Mouse (Mus musculus) stomach, embryonic 16.5 days (tissue): ENCODE data around the gene Rasd1. TPM values are rescaled to one million over a fixed set of nuclear protein-coding genes. Genes with fewer than 3 reads are reported as not detected.

Experiments used
- ATAC-seq: fragments of 200-750 bp; cut with Nextera tagmentation; 2 replicates; pipeline ENCODE4 v1.8.0; 2017; ENCODE audit warnings: moderate number of reproducible peaks, moderate TSS enrichment; ENCODE audit not compliant: insufficient read depth, low FRiP score
- H3K27ac ChIP-seq: fragments of 300-500 bp; sonication (generic); 2 replicates; pipeline ENCODE4 v1.5.1; 2014; ENCODE audit warnings: low read length
- H3K27me3 ChIP-seq: fragments of 300-500 bp; sonication (generic); 2 replicates; pipeline ENCODE4 v1.6.1; 2014; ENCODE audit warnings: low read length, control low read depth, mixed read lengths; ENCODE audit not compliant: control insufficient read depth, insufficient read depth
- H3K36me3 ChIP-seq: fragments of 300-500 bp; sonication (generic); 2 replicates; pipeline ENCODE4 v1.6.1; 2014; ENCODE audit warnings: low read length; ENCODE audit not compliant: control insufficient read depth, insufficient read depth
- H3K4me1 ChIP-seq: fragments of 300-500 bp; sonication (generic); 2 replicates; pipeline ENCODE4 v1.6.1; 2014; ENCODE audit warnings: low read length, control low read depth, mixed read lengths; ENCODE audit not compliant: control insufficient read depth, insufficient read depth
- H3K4me2 ChIP-seq: fragments of 300-500 bp; sonication (generic); 2 replicates; pipeline ENCODE4 v1.6.1; 2014; ENCODE audit warnings: low read depth, low read length, mixed read lengths
- H3K4me3 ChIP-seq: fragments of 300-500 bp; sonication (generic); replicated peaks from 2 replicates; pipeline ENCODE4 v1.5.1; 2014; ENCODE audit warnings: mild to moderate bottlenecking, low read length
- H3K9ac ChIP-seq: fragments of 300-500 bp; sonication (generic); 2 replicates; pipeline ENCODE4 v1.6.1; 2014; ENCODE audit warnings: low read length
- H3K9me3 ChIP-seq: fragments of 300-500 bp; sonication (generic); replicated peaks from 2 replicates; pipeline ENCODE4 v1.6.1; 2016; ENCODE audit warnings: low read length, control low read depth; ENCODE audit not compliant: control insufficient read depth
- WGBS: fragments of 180-500 bp; shearing (Covaris S2); extraction: QIAGEN DNeasy Blood & Tissue Kit; methylation state at CpG from one replicate; pipeline ENCODE4 v1.1.7; 2014; 5-methylcytosine and 5-hydroxymethylcytosine counted together
- polyA plus RNA-seq: library from polyadenylated mRNA; unstranded; fragments of >200 nt; fragmentation: Nextera tagmentation; extraction: Ambion mirVana; gene quantifications from 2 replicates; pipeline ENCODE4 v1.2.1, GENCODE M21; 2015

Rasd1 gene
- polyA plus RNA-seq, 1 experiment from 2014 or later = 2.5 TPM

GRCm38 (mm10) chr11:59989406-59989805 is 24.7 kb upstream of the Rasd1 start:
- Histone ChIP-seq H3K9ac (no peak overlapping the region), H3K4me2 (no peak overlapping the region), H3K27ac (no peak overlapping the region), H3K9me3 (no peaks in the 10 kb centered on the region), H3K27me3 (no peaks in the 10 kb centered on the region), H3K4me3 (no peak overlapping the region), H3K36me3 (no peaks in the 10 kb centered on the region), H3K4me1 (no peaks in the 10 kb centered on the region)
- no peak for ATAC-seq
- 75% methylated on average over 1 of the region's 1 CpGs for WGBS

- H3K27ac ChIP-seq = no peak overlapping the region
- no peak overlapping the region for H3K4me3 ChIP-seq
- no peaks in the 10 kb centered on the region for H3K9me3 ChIP-seq
- no peaks in the 10 kb centered on the region for H3K27me3 ChIP-seq
- 76% methylated on average over 5 of the region's 5 CpGs for WGBS
- H3K36me3 ChIP-seq = no peaks in the 10 kb centered on the region
- ATAC-seq = no peak
- H3K4me1 ChIP-seq = no peaks in the 10 kb centered on the region
- H3K4me2 ChIP-seq = no peak overlapping the region
- H3K9ac ChIP-seq = no peak overlapping the region
Measured at GRCm38 (mm10) chr11:59977831-59978230, 13.1 kb upstream of the Rasd1 start.

GRCm38 (mm10) chr11:59975241-59975640 is 10.5 kb upstream of the Rasd1 start:
- H3K27me3 ChIP-seq = no peaks in the 10 kb centered on the region
- H3K36me3 ChIP-seq = no peaks in the 10 kb centered on the region
- ATAC-seq = no peak
- no peaks in the 10 kb centered on the region for H3K9me3 ChIP-seq
- H3K4me2 ChIP-seq = no peak overlapping the region
- H3K9ac ChIP-seq = no peak overlapping the region
- WGBS = 60% methylated on average over 10 of the region's 10 CpGs
- no peaks in the 10 kb centered on the region for H3K4me1 ChIP-seq
- H3K27ac ChIP-seq = no peak overlapping the region
- no peak overlapping the region for H3K4me3 ChIP-seq

GRCm38 (mm10) chr11:59973389-59973788 is 8.6 kb upstream of the Rasd1 start:
- no peaks in the 10 kb centered on the region for H3K9me3 ChIP-seq
- H3K4me1 ChIP-seq = no peaks in the 10 kb centered on the region
- no peak overlapping the region for H3K4me3 ChIP-seq
- H3K27me3 ChIP-seq = no peaks in the 10 kb centered on the region
- ATAC-seq = no peak
- H3K36me3 ChIP-seq = no peaks in the 10 kb centered on the region
- WGBS = 80% methylated on average over 5 of the region's 5 CpGs
- no peak overlapping the region for H3K4me2 ChIP-seq
- no peak overlapping the region for H3K27ac ChIP-seq
- no peak overlapping the region for H3K9ac ChIP-seq

GRCm38 (mm10) chr11:59971691-59972090 is 6.9 kb upstream of the Rasd1 start:
- no peak for ATAC-seq
- Histone ChIP-seq H3K4me1 (no peaks in the 10 kb centered on the region), H3K27me3 (no peaks in the 10 kb centered on the region), H3K27ac (no peak overlapping the region), H3K9me3 (no peaks in the 10 kb centered on the region), H3K4me2 (no peak overlapping the region), H3K36me3 (no peaks in the 10 kb centered on the region), H3K4me3 (no peak overlapping the region), H3K9ac (no peak overlapping the region)
- 45% methylated on average over 2 of the region's 2 CpGs for WGBS

- Histone ChIP-seq H3K4me2 (no peak overlapping the region), H3K27ac (no peak overlapping the region), H3K27me3 (no peaks in the 10 kb centered on the region), H3K4me1 (peaks cover 5% of the 10 kb centered on the region; the same call in 1 of the 2 replicates), H3K9ac (no peak overlapping the region), H3K36me3 (no peaks in the 10 kb centered on the region), H3K9me3 (no peaks in the 10 kb centered on the region), H3K4me3 (no peak overlapping the region)
- ATAC-seq = no peak
- WGBS = 67% methylated on average over 5 of the region's 5 CpGs
Measured at GRCm38 (mm10) chr11:59970780-59971179, 6.0 kb upstream of the Rasd1 start.

- Histone ChIP-seq H3K9me3 (no peaks in the 10 kb centered on the region), H3K27ac (no peak overlapping the region), H3K9ac (no peak overlapping the region), H3K36me3 (no peaks in the 10 kb centered on the region), H3K4me1 (peaks cover 22% of the 10 kb centered on the region), H3K4me2 (no peak overlapping the region), H3K27me3 (peaks cover 12% of the 10 kb centered on the region), H3K4me3 (no peak overlapping the region)
- 92% methylated on average over 1 of the region's 1 CpGs for WGBS
- ATAC-seq = no peak
Measured at GRCm38 (mm10) chr11:59967765-59968164, 3.0 kb upstream of the Rasd1 start.

GRCm38 (mm10) chr11:59966102-59966483 is 1.3 kb upstream of the Rasd1 start:
- 46% methylated on average over 4 of the region's 4 CpGs for WGBS
- H3K9ac ChIP-seq = no peak overlapping the region
- no peak overlapping the region for H3K27ac ChIP-seq
- no peak for ATAC-seq
- H3K9me3 ChIP-seq = no peaks in the 10 kb centered on the region
- H3K36me3 ChIP-seq = no peaks in the 10 kb centered on the region
- H3K4me3 ChIP-seq = no peak overlapping the region
- H3K4me2 ChIP-seq = no peak overlapping the region
- peaks cover 14% of the 10 kb centered on the region for H3K27me3 ChIP-seq
- peaks cover 22% of the 10 kb centered on the region for H3K4me1 ChIP-seq

- peak overlapping the region; percentile 80 for H3K27ac ChIP-seq
- 18% methylated on average over 25 of the region's 25 CpGs for WGBS
- peak overlapping the region; percentile 79 for H3K4me2 ChIP-seq
- peaks cover 14% of the 10 kb centered on the region for H3K27me3 ChIP-seq
- no peaks in the 10 kb centered on the region for H3K9me3 ChIP-seq
- ATAC-seq = peak; percentile 84
- H3K36me3 ChIP-seq = no peaks in the 10 kb centered on the region
- H3K9ac ChIP-seq = peak overlapping the region; percentile 74
- peak overlapping the region; percentile 54 for H3K4me3 ChIP-seq
- peaks cover 22% of the 10 kb centered on the region for H3K4me1 ChIP-seq
Measured at GRCm38 (mm10) chr11:59965227-59966101, 720 bp upstream of the Rasd1 start.
